Mouse (Mus musculus): ENCODE measurements at regions not wholly inside any gene's neighbourhood (a gene's known extent, or its start where the extent isn't known, plus 50 kb on each side); places are given as distances from the start of the nearest gene placed in this dataset.

DNA sequence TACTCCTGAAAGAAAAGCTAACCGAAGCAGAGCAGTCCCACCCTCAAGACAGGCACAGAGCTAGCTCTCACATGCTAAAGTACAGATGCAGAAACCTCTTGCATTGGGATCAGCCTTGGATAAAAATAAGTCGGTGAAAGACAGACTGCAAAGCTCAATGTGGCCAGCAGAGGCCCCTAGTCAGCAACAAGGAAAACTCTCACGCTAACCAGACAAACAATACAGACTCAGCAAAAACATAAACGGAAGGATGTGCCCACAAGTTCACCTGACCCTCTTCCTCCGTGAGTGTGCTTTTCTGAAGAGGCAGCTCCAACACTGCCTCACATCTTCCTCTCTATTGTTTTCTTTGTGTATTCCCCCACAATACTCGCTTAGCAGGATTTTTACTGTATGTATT, 77.8 kb downstream of the Rpia start:
- peak; percentile 39 for DNase-seq

DNA sequence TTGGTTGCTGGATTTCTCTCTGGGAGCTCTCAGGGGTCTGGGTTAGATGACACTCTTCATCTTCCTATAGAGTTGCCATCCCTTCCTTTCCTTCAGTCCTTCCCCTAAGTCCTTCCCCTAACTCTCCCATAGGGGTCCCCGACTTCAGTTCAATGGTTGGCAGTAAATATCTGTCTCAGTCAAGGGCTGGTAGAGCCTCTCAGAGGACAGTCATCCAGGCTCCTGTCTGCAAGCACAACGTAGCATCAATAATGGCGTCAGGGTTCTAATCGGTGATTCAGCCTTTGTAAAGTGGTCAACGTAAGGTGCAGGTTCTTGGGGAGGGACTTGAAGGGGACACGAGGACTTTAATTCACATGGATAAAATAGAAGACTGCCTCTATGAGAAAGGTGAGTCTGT, 78.4 kb downstream of the Rpia start:
- peak; percentile 4 for DNase-seq

DNA sequence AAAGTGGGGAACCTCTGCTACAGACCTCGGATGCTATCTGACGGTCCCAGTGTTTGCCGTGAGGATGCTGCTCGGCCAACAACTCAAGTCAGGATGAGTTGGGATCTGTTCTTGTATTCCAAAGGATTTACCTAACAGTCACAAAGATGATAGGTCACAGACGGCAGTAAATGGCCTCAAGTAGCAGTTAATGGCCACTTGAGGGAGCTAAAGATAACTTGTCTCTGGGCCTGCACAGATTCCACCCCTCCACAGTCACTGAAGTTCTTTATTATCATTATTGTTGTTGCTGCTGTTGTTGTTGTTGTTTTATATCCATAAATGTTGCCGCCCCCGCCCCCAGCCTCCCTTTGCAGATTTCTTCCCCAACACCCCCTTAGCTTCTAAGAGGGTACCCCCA, 78.9 kb downstream of the Rpia start:
- DNase-seq, result peak; percentile 6

DNA sequence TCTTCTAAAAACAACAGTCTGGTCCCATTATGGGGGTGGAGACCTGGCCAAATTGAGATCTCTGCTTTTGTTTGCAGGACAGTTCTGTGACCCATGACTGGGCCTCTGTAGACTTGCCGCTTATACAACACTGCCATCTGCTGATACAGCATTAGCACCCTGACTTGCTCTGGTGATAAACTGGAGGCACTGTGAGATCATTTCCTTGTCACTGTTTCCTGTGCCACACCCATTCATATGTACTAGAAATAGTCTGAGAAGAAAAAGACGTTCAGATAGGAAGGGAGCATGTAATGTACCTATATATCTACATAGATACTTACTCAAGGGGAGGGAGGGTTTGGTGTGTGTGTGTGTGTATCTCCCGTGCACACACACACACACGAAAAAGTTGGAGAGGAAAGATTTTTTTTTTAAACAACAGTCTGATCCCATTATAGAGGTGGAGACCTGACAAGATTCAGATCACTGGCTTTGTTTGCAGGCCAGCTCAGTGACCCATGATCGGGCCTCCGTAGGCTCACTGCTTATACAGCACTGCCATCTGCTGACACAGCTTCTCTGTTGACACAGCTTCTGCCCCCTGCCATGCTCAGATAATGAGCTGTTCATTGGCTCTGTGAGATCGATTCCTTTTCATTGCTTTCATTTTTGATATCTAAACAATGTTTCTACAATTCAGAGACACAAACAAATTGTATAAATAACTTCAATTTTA, 82.5 kb downstream of the Rpia start:
- peak; percentile 59 for DNase-seq

DNA sequence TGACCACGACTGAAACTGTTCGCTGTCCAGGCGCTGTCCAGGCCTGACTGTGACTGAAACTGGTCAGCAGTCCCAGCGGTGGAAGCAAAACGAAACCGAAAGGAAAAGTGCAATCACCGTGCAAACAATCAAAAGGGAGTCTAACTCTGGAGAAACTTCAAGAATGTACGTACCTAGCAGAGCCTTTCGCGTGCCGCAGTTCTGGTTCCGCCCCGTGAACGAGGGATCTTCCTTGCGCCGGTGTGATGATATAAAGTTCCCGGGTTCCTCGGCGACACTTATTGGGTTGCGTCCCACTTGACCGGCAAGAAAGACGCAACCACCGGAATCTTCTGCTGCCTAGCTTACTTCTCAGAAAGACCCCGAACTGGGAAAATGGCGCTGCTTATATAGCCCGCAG, 96.4 kb downstream of the Rpia start:
- DNase-seq, result no peak
